Mouse (Mus musculus): ENCODE results near the gene Trp53tg5.

DNA sequence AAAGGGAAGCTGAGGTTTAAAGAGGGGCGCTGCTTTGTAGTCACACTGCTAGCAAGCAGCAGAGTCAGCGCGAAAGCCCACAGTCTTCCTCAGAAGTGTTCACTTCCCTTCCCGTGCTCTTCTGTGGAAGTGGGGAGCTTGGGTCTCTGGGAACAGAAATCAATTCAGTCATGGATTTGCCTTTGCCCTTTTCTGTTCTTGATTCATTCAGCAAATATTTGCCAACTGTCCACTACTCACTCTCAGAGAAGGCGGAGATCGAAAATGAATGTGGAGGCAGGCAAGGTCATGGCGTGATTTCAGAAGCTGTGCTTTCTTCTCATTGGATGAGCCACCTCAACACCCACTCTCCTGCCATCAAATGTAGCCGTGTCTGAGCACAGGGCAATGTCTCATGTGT, 15.0 kb downstream of the Trp53tg5 start:
- TF ChIP-seq CTCF (conservative IDR thresholded peaks at IDR 0.05 in 1 of 2, IDR thresholded peaks at IDR 0.05 in 1 of 2; ENCODE audit: low read depth in 2 of 2, low read length in 2 of 2), result no peak
- no peak for TF ChIP-seq POLR2A (IDR thresholded peaks at IDR 0.05; ENCODE audit: low read depth, low read length)
- TF ChIP-seq POLR2AphosphoS2 (IDR thresholded peaks at IDR 0.05; ENCODE audit: low read depth, low read length), result no peak
- TF ChIP-seq EP300 (IDR thresholded peaks at IDR 0.05; ENCODE audit: low read length), result no peak
- TF ChIP-seq ETS1 (conservative IDR thresholded peaks at IDR 0.05; ENCODE audit: low read depth, low read length), result no peak
- TF ChIP-seq JUND (conservative IDR thresholded peaks at IDR 0.05; ENCODE audit: low read depth, low read length), result no peak
- no peak for TF ChIP-seq CHD2 (IDR thresholded peaks at IDR 0.05; ENCODE audit: low read length)
- no peak for TF ChIP-seq NRF1 (IDR thresholded peaks at IDR 0.05; ENCODE audit: low read depth, low read length)

Data from CH12.LX (cell line).